In the genomic region with DNA sequence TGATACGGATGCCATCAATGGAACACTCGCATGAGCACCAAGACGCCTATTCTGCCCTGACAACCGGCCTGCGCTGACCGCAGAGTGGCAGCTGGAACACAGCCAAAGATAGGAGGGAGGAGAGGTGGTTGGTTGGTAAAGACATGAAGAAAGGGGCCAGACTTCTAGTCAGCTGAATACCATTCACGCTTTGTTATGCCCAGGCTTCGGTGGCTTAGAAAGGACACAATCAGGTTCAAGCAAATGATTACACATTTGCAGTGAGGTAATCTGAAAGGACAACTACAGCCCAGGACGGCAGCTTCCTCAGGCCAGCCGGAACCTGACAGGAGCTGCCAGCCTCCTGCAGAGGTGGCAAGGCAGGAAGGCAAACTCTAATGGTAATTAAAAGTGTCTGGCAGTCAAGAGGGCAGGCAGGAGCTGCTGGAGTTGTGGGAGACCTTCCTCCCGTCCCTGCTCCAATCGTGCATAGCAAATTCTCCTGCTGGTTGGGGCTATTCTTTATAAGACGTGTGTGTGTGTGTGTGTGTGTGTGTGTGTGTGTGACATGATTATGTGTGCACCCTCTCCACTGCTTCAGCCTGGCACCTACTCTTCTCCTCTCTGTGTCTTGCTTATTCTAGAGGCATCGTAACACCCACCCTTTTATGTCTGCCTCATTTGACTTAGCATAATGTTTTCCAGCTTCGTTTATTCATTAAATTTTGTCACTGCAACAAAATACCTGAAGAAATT, we compare ENCODE assay signal across 8 mouse cellular contexts.
DNase-seq lines count a peak whose midpoint lies in the region; ATAC-seq and TF ChIP-seq lines count a peak whose summit lies in the region.

No protein-coding gene starts in this region.

- peaks cover 3% of the 10 kb centered on the region; the same call in 1 of the 2 replicates for H3K9me3 ChIP-seq in ES-Bruce4 (replicated peaks; ENCODE audit: control insufficient read depth, insufficient read depth, low read length, poor library complexity, severe bottlenecking)
- H3K9me3 ChIP-seq in hindbrain, embryonic 10.5 days = no peaks in the 10 kb centered on the region
- no peaks in the 10 kb centered on the region for H3K9me3 ChIP-seq in lung, embryonic 14.5 days (ENCODE audit: low read depth, low read length)

- H3K4me2 ChIP-seq in lung, embryonic 14.5 days = no peak overlapping the region

- WGBS in hindbrain, embryonic 10.5 days = 55% methylated on average over 15 of the region's 15 CpGs
- 35% methylated on average over 15 of the region's 15 CpGs for WGBS in lung, embryonic 14.5 days

- 0 out of 2 replicates have a peak, but pooled peaks have one; percentile 39 for TF ChIP-seq EP300 in ES-Bruce4 (IDR thresholded peaks at IDR 0.05; ENCODE audit: insufficient read depth, low read depth, low read length)

- peak overlapping the region; percentile 91 for H3K27ac ChIP-seq in ES-Bruce4 (ENCODE audit: insufficient read depth, low read length)
- 0 out of 2 replicates have a peak overlapping the region, but pooled peaks have one; percentile 40 for H3K27ac ChIP-seq in hindbrain, embryonic 10.5 days
- H3K27ac ChIP-seq in lung, embryonic 14.5 days (ENCODE audit: low read depth) = no peak overlapping the region

- H3K36me3 ChIP-seq in ES-Bruce4 (ENCODE audit: control insufficient read depth, insufficient read depth, low read length, poor library complexity, severe bottlenecking) = no peaks in the 10 kb centered on the region
- H3K36me3 ChIP-seq in hindbrain, embryonic 10.5 days = no peaks in the 10 kb centered on the region
- H3K36me3 ChIP-seq in lung, embryonic 14.5 days (ENCODE audit: insufficient read depth) = no peaks in the 10 kb centered on the region

- TF ChIP-seq CTCF in ES-Bruce4 (IDR thresholded peaks at IDR 0.05; ENCODE audit: low read depth, low read length) = no peak
- TF ChIP-seq CTCF in lung, embryonic 14.5 days (IDR thresholded peaks at IDR 0.05; ENCODE audit: low read depth) = no peak

- H3K9ac ChIP-seq in ES-Bruce4 (ENCODE audit: low read depth, poor library complexity, severe bottlenecking) = no peak overlapping the region
- H3K9ac ChIP-seq in lung, embryonic 14.5 days = no peak overlapping the region

- peak; percentile 67 for DNase-seq in Muller cell, postnatal 12 days (ENCODE audit: inconsistent ontology term)
- peak; percentile 6 for DNase-seq in hindbrain, embryonic 10.5 days (ENCODE audit: low spot score)
- DNase-seq in lung, embryonic 14.5 days = peak; percentile 33
- DNase-seq in adipocyte (ENCODE audit: low spot score) = no peak
- DNase-seq in frontal cortex, postnatal 25 days (ENCODE audit: low spot score in 2 of 2) = no peak
- DNase-seq in thymus, postnatal 0 days (ENCODE audit: low spot score) = no peak
- DNase-seq in urinary bladder, postnatal 10 days (ENCODE audit: low spot score) = no peak

- H3K4me3 ChIP-seq in ES-Bruce4 (ENCODE audit: low read depth, low read length) = no peak overlapping the region
- no peak overlapping the region for H3K4me3 ChIP-seq in hindbrain, embryonic 10.5 days
- H3K4me3 ChIP-seq in lung, embryonic 14.5 days (ENCODE audit: low read depth, low read length) = no peak overlapping the region

- peaks cover 2% of the 10 kb centered on the region for H3K4me1 ChIP-seq in ES-Bruce4 (ENCODE audit: control insufficient read depth, insufficient read depth, low read length)
- peaks cover 7% of the 10 kb centered on the region; the same call in 1 of the 2 replicates for H3K4me1 ChIP-seq in hindbrain, embryonic 10.5 days (replicated peaks)
- peaks cover 7% of the 10 kb centered on the region; the same call in 1 of the 2 replicates for H3K4me1 ChIP-seq in lung, embryonic 14.5 days (ENCODE audit: insufficient read depth)

- no peak for TF ChIP-seq POLR2A in ES-Bruce4 (IDR thresholded peaks at IDR 0.05; ENCODE audit: insufficient read depth, low read length)

- no peaks in the 10 kb centered on the region for H3K27me3 ChIP-seq in ES-Bruce4 (ENCODE audit: control insufficient read depth, insufficient read depth, low read length, poor library complexity, severe bottlenecking)
- H3K27me3 ChIP-seq in hindbrain, embryonic 10.5 days (ENCODE audit: insufficient read depth, poor library complexity, severe bottlenecking) = no peaks in the 10 kb centered on the region
- no peaks in the 10 kb centered on the region for H3K27me3 ChIP-seq in lung, embryonic 14.5 days (ENCODE audit: insufficient read depth, low read length)

- ATAC-seq in lung, embryonic 14.5 days (ENCODE audit: insufficient read depth) = no peak

Comparison
In these comparisons a context has a peak if more than half of its experiments do, and no peak if none do; other contexts are left out.
1. DNase-seq: peak in Muller cell, postnatal 12 days (single experiment), hindbrain, embryonic 10.5 days (single experiment) and lung, embryonic 14.5 days (single experiment); none in adipocyte (single experiment), frontal cortex, postnatal 25 days (0 of 2), thymus, postnatal 0 days (single experiment) and urinary bladder, postnatal 10 days (single experiment).